Mouse (Mus musculus) lung, adult 2 months (tissue): Measurements from ENCODE around the gene Syp.

Experiments used
- CTCF ChIP-seq: fragments of 200-500 bp; IDR thresholded peaks from 2 replicates; pipeline ENCODE4 v1.5.1; 2011; ENCODE audit warnings: mild to moderate bottlenecking, low read length, control low read depth; ENCODE audit not compliant: insufficient read depth
- POLR2A ChIP-seq: fragments of 200-500 bp; IDR thresholded peaks from 2 replicates; pipeline ENCODE4 v1.6.1; 2011; ENCODE audit warnings: low read depth, mild to moderate bottlenecking, control low read depth, low read length, borderline replicate concordance; ENCODE audit errors: extremely low read depth

DNA sequence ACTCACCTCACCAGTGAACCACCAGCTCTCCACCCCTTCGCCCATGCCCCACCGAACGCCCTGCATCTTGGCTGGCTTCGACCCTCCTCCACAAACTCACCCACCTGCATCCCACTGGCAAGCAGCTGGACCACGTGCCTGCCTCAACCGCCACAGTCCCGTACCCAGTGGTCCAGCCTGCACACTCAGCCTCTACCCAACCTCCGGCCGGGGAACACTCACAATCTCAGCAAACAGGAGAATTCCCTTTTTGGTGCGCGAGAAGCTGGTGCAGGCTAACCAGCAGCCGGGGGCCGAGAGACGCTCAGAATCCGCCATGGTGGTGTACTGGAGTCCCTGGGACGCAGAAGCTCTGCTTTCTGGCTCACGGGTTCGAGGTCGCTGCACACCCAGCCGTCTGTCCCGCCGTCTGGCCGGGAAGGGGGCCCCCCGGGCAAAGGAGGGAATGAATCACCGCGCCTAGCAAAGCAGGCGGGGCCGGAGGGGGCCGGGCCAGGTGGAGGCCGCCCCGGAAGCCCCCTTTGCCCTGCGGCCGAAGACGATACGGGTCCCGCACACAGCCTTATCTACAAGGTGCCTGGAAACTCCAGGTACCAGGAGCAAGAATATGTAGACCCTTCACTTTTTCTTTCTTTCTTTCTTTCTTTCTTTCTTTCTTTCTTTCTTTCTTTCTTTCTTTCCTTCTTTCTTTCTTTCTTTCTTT lies 32.8 kb downstream of the Syp start, which contains the start of gene Plp2:
- TF ChIP-seq POLR2A: no peak
- TF ChIP-seq CTCF: no peak
